Mouse (Mus musculus): ENCODE measurements around the gene Crnkl1. TPM values are rescaled to one million over a fixed set of nuclear protein-coding genes. Genes with fewer than 3 reads are reported as not detected.
"Not testable (repeated sequence)": the region's sequence is repeated elsewhere in the genome, so short reads cannot be mapped to it uniquely, and the experiment has no call there.

Gene Crnkl1
- total RNA-seq, 2 experiments from 2014 or later: 26.6 to 26.9 TPM

DNA sequence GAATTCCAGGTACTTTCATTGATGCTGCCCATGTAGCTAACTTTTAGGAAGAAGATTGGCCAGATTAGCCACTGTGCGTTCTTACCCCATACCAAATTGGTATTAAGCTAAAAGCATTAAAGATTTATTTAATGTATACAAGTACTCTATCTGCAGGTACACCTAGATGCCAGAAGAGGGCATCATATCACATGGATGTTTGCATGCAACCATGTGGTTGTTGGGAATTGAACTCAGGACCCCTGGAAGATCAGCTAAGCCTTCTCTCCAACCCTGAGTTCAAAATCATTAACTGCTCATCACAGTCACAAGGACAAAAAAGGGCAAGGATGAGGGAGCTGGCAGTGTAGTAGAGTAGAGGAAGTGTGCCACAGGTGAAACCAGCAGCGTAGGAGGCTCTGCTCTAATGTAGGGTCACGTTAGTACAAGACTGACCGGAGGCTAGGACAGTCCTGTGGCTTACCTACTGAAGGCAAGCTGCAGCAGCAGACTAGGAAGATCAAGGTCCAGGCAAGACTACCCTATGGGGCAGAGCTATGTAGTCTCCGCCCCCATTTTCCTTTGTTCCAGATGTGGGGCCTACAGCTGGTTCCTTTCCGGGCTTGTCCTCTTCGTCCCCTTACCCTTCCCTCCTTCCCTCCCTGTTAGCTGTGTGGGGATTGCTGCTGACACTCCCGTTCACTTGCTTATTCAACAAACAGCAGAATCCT lies 13.7 kb downstream of the Crnkl1 start:
- no peak for DNase-seq

DNA sequence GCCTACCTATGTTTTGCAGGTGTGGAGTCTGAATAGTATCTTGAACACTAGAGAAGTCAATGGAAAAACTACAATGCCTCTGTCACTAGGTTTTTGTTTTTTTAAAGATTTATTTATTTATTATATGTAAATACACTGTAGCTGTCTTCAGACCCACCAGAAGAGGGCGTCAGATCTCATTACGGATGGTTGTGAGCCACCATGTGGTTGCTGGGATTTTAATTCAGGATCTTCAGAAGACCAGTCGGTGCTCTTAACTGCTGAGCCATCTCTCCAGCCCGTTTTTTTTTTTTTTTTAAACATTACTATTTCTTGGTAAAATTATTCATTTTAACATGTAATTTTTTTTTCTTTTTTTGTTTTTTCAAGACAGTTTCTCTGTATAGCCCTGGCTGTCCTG lies 28.9 kb downstream of the Crnkl1 start:
- not testable (repeated sequence) for DNase-seq

DNA sequence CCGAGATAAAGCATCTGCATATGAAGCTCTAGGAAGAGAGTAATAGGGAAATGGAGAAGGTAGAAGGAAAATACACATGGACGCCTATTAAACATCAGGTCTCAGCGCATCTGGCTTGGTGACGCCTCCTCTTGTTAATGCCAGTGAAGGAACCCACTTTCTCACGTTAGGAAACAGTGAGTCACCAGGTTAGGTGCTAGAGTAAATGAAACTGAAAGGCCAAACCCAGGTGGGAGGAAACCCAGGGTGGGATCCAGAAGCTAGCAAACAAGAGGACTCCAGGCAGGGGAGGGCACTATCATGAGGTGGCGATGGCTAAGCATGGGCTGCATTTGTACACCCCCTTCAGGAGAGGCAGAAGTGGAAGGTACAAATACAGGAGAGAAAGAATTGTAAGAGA lies 29.7 kb downstream of the Crnkl1 start:
- no peak for DNase-seq

DNA sequence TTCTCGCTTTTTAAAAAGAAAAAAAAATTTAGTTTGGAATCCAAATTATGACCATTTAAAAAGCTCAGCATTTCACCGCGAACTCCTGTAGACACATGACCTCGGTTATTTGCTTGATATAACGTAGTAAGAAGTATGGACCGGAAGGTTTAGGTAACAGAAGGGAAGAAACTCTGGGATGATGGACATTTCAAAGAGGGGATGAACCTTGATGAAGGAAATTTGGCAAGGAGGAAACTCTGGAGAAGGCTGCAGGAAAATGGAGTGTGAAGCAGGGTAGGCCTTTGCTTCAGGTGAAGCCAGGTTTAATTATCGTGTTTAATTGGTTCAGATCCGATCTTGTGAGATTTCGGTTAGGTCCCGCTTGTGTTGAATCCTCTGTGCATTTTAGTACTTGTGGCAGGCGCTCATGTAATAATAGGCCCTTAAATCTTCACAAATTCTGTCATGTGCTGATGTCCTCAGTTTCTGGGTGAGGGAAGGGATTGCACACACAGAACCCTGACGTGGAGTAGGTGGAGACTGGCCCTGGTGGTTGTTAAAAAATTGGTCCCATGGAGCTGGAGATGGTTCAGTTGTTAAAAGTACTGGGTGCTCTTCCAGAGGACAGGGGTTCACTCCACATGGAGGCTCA lies 30.7 kb downstream of the Crnkl1 start:
- DNase-seq: no peak

DNA sequence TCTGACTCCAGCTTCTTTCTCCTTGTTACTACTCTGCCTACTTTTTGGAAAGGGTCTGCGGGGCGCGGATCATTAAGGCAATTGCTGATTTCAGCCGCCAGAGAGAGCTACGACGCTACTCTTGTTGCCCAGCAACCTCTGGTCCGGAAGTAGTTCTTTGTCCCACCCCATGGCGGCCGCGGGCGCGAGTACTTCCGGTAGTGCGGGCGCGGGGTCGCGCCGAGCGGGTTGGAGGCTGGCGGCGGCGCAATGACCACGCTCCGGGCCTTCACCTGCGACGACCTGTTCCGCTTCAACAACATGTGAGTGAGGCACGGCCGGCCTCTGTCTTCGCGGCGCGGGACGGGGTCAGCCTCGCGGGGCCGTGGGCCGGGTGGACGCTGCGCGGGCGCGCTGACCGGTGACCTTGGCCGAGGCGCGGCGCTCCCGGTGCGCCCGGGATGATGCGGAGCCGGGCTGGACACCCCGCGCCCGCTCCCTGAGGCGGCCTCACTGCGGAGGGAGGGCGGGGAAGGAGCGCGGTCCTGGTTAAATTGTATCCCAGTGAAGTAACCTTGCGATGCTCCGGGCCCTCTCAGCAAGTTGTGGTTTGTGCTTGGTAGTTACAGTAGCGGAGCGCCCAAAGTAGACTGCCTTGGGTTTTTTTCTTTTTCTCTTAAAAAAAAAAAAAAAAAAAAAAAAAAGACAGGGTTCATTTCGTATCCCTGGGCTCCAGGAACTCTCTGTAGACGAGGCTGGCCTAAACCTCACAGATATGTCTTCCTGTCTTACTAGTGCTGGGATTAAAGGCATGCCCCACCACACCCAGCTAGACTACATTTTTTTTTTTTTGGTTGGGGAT lies 31.5 kb downstream of the Crnkl1 start:
- peak; percentile 92 to 93 for DNase-seq

DNA sequence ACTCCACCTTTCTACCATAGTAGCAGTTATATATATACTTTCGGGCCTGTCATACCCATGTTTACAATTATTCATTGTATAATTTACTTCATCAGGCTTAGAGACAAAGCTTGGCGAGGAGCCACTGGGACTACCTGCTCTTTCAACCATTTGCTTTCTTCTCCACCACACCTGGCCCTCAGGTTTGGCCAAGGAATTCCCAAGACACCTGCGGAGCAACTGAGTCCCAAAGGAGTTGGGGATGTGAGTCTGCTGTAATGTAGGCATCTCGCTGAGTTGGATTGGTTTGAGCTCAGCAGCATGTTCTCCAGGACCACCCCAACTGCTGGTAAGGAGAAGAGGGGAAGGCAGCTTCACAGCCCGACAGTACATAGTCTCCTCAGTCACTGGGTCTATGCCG lies 33.0 kb downstream of the Crnkl1 start, which contains the start of gene Naa20:
Gene Naa20, plus strand, starts transcription at position 239 of the 400 bp plus-strand sequence.
- no peak for DNase-seq

DNA sequence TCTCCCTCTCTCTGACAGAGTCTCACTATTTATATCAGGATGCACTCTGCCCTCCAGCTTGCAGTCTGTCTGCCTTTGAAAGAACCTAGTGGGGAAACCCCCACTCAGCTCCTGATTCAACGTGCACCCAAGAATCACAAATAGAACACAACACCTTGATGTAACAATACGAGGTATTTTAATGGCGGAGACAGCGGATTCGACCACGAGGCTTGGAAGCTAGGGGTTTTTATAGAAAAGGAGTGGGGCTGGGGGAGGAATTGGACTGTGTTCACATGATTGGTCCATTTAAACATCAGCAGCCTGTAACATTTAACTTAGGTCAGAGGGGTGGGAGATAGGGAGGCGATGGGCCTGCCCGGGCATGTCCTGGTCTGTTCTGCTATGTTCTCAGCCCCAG lies 34.5 kb downstream of the Crnkl1 start:
- not testable (repeated sequence) for DNase-seq

DNA sequence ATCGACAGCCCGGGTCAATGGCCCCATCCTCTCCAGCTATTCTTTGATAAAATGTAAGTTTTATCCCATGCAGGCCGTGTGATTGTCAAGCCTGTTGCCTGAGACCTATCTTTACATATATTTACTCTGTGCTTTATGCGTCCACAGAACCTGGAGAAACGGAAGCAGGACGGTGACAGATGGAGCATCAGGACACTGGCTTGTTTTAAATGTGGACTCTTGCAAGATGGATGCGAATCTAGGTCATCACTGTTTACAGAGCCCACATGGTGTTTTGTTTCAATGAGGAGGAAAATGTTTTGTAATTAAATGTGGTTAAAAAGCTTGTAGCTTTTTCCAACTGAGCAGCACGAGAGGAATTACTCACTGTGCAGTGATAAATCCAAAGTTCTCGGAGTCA lies 36.7 kb downstream of the Crnkl1 start:
- DNase-seq: no peak

DNA sequence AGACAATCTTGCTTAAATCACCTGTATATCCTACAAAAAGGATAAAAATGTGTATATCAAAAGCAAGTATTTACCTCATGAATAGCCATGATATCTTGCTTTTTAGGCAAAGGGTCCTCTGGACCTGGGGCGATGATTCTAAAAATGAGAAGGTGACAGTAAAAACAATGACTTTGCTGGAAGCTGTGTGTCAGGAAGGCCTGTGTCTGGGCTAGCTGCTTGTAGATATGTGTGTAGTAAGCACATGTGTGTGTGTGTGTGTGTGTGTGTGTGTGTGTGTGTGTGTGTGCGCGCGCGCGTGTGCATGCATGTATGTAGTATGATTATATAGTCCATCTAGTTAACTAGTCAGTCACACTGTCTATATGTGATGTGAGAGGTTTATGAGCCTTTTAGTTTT lies 41.1 kb downstream of the Crnkl1 start:
- no peak for DNase-seq

DNA sequence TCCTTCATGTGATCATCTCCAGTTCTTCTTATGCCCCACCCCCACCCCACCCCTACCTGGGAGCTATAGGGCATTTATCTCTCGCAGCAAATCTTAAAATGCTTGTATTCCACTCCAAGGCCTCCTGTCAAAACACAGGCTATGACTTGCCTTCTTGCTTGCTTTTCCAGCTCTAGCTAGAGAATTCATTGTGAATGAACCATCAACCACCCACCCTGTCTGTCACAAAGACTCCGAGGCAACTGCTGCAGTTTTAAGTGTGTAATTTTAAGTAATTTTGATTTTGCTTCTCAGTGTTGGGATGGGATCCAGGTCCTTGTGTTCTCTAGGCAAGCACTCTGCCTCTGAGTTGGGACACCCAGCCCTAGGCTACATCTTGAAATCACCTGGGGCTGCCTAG lies 44.2 kb downstream of the Crnkl1 start:
- no peak for DNase-seq

DNA sequence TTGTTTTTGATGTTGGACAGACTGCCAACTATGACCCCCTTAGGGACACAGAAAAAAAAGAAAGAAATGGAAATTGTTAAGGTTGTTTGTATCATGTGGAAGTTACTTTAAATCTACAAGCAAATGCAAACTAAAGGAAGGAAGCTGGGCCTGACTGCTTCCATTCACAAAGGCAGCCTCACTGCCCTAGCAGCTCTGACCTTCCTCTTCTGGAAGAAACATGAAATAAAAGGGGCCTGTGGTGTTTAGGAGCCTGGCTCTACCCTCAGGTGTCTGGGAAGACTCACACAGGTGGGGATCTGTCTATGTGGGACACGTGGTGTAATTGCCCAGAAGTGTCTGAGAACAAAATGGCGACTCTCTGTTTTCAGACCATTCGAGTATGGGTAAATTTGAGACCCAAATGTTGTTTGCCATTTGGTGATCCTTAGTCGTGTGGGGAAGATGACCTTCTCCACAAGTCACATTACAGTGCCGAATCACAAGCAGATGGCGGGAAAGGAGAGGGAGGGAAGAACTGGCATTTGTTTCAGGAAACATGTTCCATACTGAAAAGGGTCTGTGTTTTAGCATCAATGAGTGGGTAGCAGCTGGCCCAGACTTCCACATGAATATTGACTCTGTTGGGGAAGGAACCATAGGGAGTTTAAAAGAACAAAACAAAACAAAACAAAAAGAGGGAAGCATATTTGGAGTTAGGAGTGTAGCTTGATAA lies 45.9 kb downstream of the Crnkl1 start:
- DNase-seq: no peak

DNA sequence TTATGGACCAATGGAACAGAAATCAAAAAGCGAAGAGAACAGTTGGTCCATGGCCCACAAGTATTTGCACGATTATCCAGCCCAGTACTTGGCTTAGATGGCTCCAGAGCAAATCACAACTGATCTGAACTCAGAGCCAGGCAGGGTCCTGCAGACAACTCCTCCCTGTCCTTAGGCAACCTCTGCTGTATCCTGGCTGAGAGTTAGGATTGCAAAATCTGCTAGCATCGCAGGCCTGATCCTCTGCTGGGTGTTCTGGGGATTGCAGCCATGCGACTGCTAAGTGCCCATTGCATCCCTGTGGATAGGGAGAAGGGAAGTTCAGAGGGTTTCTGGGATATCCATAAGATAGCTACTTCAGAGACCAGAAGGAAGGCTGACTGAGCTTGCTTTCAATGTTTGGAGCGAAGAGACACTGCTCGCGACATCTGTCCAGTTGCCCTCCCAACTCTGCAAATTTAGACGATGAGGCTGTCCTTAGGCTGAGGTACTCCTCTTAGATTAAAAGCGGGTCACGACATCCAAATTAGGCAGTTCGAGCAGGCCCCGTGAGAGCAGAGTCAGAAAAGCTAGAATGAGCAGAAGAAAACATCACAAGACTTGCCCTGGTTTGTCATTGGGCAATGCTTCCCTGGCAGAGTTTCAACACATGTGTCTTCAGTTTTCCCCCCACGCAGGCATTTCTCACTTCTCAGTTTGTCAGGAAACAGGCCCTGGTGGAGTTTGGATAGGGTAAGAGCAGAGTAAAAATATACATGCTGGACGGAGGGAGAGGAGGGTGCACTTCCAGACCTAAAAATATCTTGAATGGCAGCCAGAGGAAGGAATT lies 46.7 kb downstream of the Crnkl1 start:
- DNase-seq: peak; percentile 48 to 60

DNA sequence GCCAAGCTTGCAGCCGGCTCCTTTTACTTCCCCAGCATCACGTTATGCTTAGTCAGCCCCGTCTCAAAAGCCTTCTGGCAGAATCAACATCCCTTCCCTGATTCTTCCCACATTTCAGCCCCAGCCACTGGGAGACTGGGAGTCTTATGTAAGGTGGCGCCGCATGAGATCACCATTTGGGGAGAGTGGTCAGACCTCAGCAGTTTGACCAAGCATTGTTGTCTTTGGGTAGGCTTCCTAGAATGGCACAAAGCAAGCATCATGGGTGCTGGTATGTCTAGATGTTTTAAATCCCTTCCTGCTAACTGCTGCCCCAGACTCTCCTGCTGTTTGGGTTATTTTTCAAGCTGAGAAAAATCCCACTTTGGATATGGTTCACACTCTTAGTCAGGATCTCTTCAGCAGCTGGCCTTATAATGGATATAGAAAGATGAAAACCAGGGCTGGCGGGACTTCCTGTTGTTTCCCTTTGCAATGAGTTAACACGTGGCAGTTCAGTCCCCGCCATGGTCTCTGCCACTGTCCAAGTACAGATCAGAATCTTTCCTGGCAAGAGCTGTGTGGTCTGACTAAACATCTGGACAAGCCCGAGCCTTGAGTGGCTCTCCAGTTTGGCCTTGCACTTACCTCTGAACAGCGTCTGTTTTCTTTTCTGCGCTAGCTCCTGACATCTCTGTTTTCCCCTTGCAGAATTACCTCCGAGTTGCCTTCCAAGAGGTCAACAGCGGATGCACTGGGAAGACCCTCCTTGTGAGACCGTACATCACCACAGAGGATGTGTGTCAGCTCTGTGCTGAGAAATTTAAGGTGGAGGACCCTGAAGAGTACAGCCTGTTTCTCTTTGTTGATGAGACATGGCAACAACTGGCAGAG lies 49.7 kb downstream of the Crnkl1 start:
- DNase-seq: peak; percentile 43 to 46

DNA sequence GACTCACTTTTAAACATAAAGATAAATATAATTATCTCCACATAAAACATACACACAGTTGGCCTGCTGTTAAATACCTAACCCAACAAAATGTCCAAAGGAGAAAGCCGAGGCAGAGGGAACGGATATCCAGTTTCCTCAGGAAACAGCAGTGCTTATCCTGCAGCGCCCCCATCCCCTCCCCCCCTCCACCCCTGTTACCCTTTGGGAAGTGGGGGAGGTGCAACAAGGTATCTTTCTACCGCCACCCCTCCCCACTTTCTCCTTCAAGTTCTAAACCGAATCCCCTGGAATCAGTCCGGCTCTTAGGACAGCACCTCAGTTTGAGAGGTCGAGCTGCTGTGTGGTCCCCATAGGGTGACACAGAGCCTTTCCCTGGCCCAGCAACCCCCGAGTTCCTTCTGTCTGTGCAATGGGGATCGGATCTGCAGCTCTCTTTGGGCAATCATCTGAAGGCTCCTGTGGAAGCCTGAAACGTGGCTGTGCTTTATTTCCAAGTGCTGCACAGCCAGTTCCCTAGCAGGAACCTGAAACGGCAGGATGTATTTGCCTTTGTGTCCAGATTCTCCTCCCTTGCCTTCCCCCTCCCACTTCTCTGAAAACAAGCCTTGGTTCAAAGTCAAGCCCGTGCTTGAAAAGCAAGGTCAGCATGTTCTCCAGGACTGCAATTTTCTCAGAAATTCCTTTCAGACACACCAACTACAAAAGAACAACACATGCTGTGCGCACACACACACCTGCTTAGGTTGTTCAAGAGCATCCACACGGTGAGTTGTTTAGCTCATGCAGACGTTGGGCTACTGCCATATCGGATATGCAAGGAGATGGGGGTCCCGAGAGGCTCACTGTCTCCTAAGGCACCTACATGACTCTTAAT lies 50.5 kb downstream of the Crnkl1 start:
- no peak for DNase-seq

DNA sequence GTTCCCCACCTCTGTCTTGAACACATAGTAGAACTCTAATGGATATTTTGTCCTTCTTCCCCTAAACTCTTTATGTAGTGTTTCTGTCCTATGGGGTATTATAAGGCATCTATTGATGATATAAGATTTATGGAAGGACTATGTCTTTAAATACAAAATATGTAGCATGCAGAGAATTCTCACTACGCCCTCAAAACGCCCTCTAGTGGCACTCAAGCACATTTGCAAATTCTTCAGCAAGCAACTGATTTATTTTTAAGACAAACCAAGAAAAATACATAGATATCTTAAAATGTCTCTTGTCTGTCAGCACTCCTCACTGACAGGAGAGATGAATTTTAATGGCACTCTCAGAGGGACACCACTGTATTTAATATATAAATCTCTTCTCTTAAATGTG lies 52.4 kb downstream of the Crnkl1 start:
- no peak for DNase-seq

DNA sequence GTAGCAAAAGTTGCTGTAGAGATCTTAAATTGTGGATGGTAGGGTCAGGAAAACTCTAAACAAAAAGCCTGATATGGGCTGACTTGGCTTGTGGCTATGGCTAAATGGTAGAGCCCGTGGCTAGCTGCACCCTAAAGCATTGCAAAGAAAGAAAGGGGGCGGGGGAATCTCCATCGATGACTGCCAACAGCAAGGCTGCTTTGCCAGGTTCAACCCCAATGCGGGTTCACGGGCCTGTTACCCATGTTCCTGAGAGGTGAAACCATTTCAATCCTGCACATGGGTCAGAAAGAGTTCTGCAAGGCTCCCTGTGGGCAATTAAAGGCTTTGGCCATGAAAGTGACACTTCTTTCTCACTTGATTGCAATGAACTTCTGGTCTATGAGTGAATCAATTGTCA lies 52.9 kb downstream of the Crnkl1 start:
- DNase-seq: peak in 1 of 2 experiments; percentile 22

DNA sequence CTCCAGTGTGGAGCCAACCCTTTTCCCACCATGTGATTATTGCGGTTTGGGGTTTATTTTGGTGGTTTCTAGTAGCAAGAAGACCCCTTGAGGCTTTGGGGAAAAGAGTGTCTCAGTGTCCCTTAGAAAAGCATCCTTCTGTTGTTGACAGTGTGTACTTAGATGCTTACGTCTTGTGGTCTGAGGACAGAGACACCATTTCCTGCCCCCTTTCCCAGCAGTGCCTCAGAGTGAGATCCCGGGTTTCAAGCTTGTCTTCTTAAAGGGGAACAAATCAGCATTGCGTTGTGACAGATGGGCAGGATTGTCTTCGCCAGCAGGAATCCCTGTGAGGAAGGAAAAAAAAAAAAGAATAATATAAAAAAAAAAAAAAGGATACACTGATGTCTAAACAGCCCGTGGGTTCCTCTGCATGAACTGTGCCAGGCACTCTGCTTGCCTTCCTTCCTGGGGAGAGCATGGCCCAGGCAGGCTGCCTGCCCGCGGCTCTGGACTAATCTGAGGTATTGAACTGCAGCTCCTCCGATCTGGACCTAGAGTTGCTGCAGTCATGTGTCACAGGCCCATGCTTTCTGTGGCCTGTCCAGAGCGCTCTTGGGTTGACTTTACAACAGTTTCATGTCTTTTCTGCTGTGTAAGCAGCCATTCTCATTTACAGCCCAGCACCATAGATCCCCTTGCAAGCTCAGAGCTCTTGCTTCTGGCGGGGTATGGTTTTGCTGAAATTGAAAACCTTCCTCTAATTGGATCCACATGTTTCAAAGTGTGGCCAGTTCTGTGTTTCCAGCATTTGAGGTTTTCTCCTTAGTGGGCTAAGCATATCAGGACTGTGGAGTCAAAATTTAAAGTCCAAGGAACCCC lies 53.7 kb downstream of the Crnkl1 start:
- peak in 1 of 2 experiments; percentile 34 for DNase-seq

DNA sequence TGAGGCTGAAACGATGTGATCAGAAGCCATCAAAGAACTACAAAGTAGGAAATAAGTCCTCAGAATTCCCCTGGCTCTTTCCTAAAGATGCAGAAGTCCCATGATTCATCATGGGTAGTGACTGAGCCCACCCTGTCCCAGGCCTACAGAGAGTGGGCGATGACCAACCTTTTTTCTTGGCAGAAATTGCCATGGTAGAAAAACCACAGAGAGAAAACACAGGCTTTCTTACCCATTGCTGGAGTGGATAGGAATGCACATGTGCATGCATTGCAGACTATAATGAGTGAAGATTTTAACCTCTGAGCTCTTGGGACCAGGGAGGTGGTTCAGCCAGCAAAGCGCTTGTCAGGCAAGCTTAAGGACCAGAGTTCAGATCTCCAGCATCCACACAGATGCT lies 57.6 kb downstream of the Crnkl1 start:
- no peak for DNase-seq

Measured in adrenal gland, postnatal 36 days (tissue).